Mouse (Mus musculus): ENCODE measurements at regions not wholly inside any gene's neighbourhood (a gene's known extent, or its start where the extent isn't known, plus 50 kb on each side); places are given as distances from the start of the nearest gene placed in this dataset.

DNA sequence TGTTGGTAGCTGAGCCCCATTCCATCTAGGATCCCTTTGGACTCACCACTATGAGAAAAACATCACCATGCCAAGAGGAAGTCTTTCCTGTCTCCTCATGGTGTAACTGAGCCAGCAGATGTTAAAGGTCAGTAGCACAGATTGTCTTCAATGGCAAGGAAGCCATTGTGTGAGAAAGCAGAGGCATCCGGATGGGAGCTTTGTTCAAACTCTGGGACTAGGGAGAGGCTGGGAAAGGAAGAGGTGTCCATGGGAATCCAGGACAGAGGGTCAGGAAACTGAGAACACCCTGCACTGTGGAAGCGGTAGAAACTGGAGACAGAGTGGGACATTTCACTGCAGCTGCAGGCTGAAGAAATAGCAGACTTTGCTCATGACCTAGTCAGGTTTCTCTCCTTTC lies 173.1 kb upstream of the Tnp1 start:
- no peaks in the 10 kb centered on the region for H3K4me1 ChIP-seq (ENCODE audit: control insufficient read depth in 1 of 2, insufficient read depth in 2 of 2, low read length in 2 of 2)
- no peak overlapping the region for H3K9ac ChIP-seq (ENCODE audit: control insufficient read depth, low read depth, low read length, poor library complexity, severe bottlenecking)
- TF ChIP-seq BHLHE40 (IDR thresholded peaks at IDR 0.05; ENCODE audit: borderline replicate concordance, low read depth, low read length) (no peak), RAD21 (IDR thresholded peaks at IDR 0.05; ENCODE audit: low read depth, low read length) (no peak), JUND (IDR thresholded peaks at IDR 0.05; ENCODE audit: low read depth, low read length) (no peak), KAT2A (conservative IDR thresholded peaks at IDR 0.05; ENCODE audit: low read depth, low read length) (no peak), UBTF (IDR thresholded peaks at IDR 0.05; ENCODE audit: borderline replicate concordance, insufficient read depth, low read depth, low read length) (no peak), MEF2A (IDR thresholded peaks at IDR 0.05; ENCODE audit: extremely low read depth, insufficient replicate concordance, low read depth, low read length, poor library complexity, severe bottlenecking) (no peak), CHD1 (IDR thresholded peaks at IDR 0.05; ENCODE audit: low read depth, low read length) (no peak), CTCF (IDR thresholded peaks at IDR 0.05 in 2 of 3, conservative IDR thresholded peaks at IDR 0.05 in 1 of 3; ENCODE audit: control insufficient read depth in 1 of 3, insufficient read depth in 1 of 3, low read depth in 2 of 3, low read length in 3 of 3, poor library complexity in 1 of 3, severe bottlenecking in 1 of 3) (no peak), POLR2A (IDR thresholded peaks at IDR 0.05; ENCODE audit: control insufficient read depth in 1 of 2, insufficient read depth in 1 of 2, low read depth in 1 of 2, low read length in 2 of 2, poor library complexity in 1 of 2) (no peak), MAFK (IDR thresholded peaks at IDR 0.05; ENCODE audit: borderline replicate concordance, low read depth, low read length) (no peak), ZMIZ1 (IDR thresholded peaks at IDR 0.05; ENCODE audit: low read depth, low read length) (no peak)
- no peak overlapping the region for H3K27ac ChIP-seq (ENCODE audit: control insufficient read depth, low read depth, low read length)
- no peaks in the 10 kb centered on the region for H3K27me3 ChIP-seq (ENCODE audit: control insufficient read depth in 1 of 2, insufficient read depth in 2 of 2, low read length in 2 of 2)
- H3K4me3 ChIP-seq (ENCODE audit: control insufficient read depth in 1 of 2, insufficient read depth in 1 of 2, low read depth in 2 of 2, low read length in 2 of 2), result no peak overlapping the region
- H3K9me3 ChIP-seq (replicated peaks; ENCODE audit: insufficient read depth, low read length), result no peaks in the 10 kb centered on the region
- H3K36me3 ChIP-seq (ENCODE audit: control insufficient read depth in 1 of 2, insufficient read depth in 2 of 2, low read length in 2 of 2), result no peaks in the 10 kb centered on the region
- H3K79me2 ChIP-seq (ENCODE audit: control insufficient read depth, insufficient read depth, low read length, poor library complexity), result no peaks in the 10 kb centered on the region
- DNase-seq (ENCODE audit: low read depth, low spot score), result no peak

DNA sequence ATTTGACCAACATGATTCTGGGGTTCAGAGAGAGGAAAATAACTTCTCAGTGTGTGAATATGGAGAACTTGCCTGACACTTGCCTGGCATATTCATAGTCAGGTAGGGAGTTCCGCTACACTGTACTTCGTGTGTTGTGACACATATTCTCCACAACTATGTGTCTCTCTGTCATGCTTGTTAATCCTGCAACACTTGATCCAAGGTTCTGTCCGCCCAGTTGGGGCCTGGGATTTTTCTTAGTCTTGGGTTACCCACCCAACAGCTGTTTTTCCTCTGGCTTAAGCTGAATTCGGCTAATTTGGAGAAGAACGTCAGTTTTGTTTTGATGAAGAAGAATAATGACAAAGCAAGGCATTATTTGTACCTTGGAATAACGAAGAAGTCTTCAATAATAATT lies 168.8 kb upstream of the Tnp1 start:
- H3K4me1 ChIP-seq (ENCODE audit: control insufficient read depth in 1 of 2, insufficient read depth in 2 of 2, low read length in 2 of 2), result no peaks in the 10 kb centered on the region
- no peak overlapping the region for H3K27ac ChIP-seq (ENCODE audit: control insufficient read depth, low read depth, low read length)
- no peaks in the 10 kb centered on the region for H3K27me3 ChIP-seq (ENCODE audit: control insufficient read depth in 1 of 2, insufficient read depth in 2 of 2, low read length in 2 of 2)
- no peaks in the 10 kb centered on the region for H3K36me3 ChIP-seq (ENCODE audit: control insufficient read depth in 1 of 2, insufficient read depth in 2 of 2, low read length in 2 of 2)
- no peak for DNase-seq (ENCODE audit: low read depth, low spot score)
- TF ChIP-seq JUND (IDR thresholded peaks at IDR 0.05; ENCODE audit: low read depth, low read length), result no peak
- H3K4me3 ChIP-seq (ENCODE audit: control insufficient read depth in 1 of 2, insufficient read depth in 1 of 2, low read depth in 2 of 2, low read length in 2 of 2), result no peak overlapping the region
- no peaks in the 10 kb centered on the region for H3K79me2 ChIP-seq (ENCODE audit: control insufficient read depth, insufficient read depth, low read length, poor library complexity)
- H3K9me3 ChIP-seq (replicated peaks; ENCODE audit: insufficient read depth, low read length), result no peaks in the 10 kb centered on the region
- no peak overlapping the region for H3K9ac ChIP-seq (ENCODE audit: control insufficient read depth, low read depth, low read length, poor library complexity, severe bottlenecking)

DNA sequence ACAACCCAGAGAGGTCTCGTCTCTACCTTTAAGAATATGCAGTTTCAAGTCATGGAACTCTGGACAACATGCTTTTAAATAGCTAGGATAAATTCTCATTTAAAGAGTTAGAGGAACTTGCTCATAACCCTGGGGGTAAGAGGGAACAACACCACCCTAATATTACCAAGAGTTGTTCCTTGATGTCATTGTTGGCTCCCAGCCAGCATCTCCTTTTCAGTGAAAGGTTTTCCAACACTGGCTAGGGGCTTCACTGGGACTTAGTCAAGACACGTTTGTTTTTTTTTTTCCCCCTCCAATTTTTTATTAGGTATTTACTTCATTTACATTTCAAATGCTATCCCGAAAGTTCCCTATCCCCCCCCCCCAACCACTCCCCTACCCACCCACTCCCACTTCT lies 163.1 kb upstream of the Tnp1 start:
- Histone ChIP-seq H3K9me3 (replicated peaks; ENCODE audit: insufficient read depth, low read length) (no peaks in the 10 kb centered on the region), H3K36me3 (ENCODE audit: control insufficient read depth in 1 of 2, insufficient read depth in 2 of 2, low read length in 2 of 2) (no peaks in the 10 kb centered on the region), H3K4me3 (ENCODE audit: control insufficient read depth in 1 of 2, insufficient read depth in 1 of 2, low read depth in 2 of 2, low read length in 2 of 2) (no peak overlapping the region), H3K4me1 (ENCODE audit: control insufficient read depth in 1 of 2, insufficient read depth in 2 of 2, low read length in 2 of 2) (no peaks in the 10 kb centered on the region), H3K9ac (ENCODE audit: control insufficient read depth, low read depth, low read length, poor library complexity, severe bottlenecking) (no peak overlapping the region), H3K27me3 (ENCODE audit: control insufficient read depth in 1 of 2, insufficient read depth in 2 of 2, low read length in 2 of 2) (no peaks in the 10 kb centered on the region), H3K79me2 (ENCODE audit: control insufficient read depth, insufficient read depth, low read length, poor library complexity) (no peaks in the 10 kb centered on the region), H3K27ac (ENCODE audit: control insufficient read depth, low read depth, low read length) (no peak overlapping the region)
- DNase-seq (ENCODE audit: low read depth, low spot score), result no peak
- TF ChIP-seq ZNF384 (IDR thresholded peaks at IDR 0.05; ENCODE audit: low read depth, low read length) (no peak), ZMIZ1 (IDR thresholded peaks at IDR 0.05; ENCODE audit: low read depth, low read length) (no peak), EP300 (IDR thresholded peaks at IDR 0.05; ENCODE audit: low read depth in 1 of 2, low read length in 2 of 2) (no peak), USF2 (IDR thresholded peaks at IDR 0.05; ENCODE audit: borderline replicate concordance in 1 of 2, insufficient read depth in 1 of 2, low read depth in 1 of 2, low read length in 2 of 2) (no peak), SMC3 (IDR thresholded peaks at IDR 0.05; ENCODE audit: low read depth, low read length) (no peak), MAZ (IDR thresholded peaks at IDR 0.05; ENCODE audit: low read depth, low read length) (no peak), NELFE (IDR thresholded peaks at IDR 0.05; ENCODE audit: low read depth, low read length) (no peak), E2F4 (IDR thresholded peaks at IDR 0.05; ENCODE audit: borderline replicate concordance, low read depth, low read length) (no peak), MEF2A (IDR thresholded peaks at IDR 0.05; ENCODE audit: extremely low read depth, insufficient replicate concordance, low read depth, low read length, poor library complexity, severe bottlenecking) (no peak), NRF1 (IDR thresholded peaks at IDR 0.05; ENCODE audit: insufficient read depth, low read depth, low read length, poor library complexity, severe bottlenecking) (no peak), TBP (IDR thresholded peaks at IDR 0.05; ENCODE audit: low read depth, low read length) (no peak), ZKSCAN1 (IDR thresholded peaks at IDR 0.05; ENCODE audit: low read depth, low read length) (no peak), GATA1 (IDR thresholded peaks at IDR 0.05; ENCODE audit: low read depth, low read length) (no peak), ETS1 (IDR thresholded peaks at IDR 0.05; ENCODE audit: low read depth, low read length) (no peak), TCF12 (IDR thresholded peaks at IDR 0.05; ENCODE audit: low read depth, low read length) (no peak), TAL1 (IDR thresholded peaks at IDR 0.05; ENCODE audit: low read length) (no peak), MYC (IDR thresholded peaks at IDR 0.05; ENCODE audit: low read depth, low read length) (no peak), BHLHE40 (IDR thresholded peaks at IDR 0.05; ENCODE audit: borderline replicate concordance, low read depth, low read length) (no peak)
